Mouse (Mus musculus) midbrain, postnatal 0 days (tissue): ENCODE results near the gene Sike1. TPM values are rescaled to one million over a fixed set of nuclear protein-coding genes. Genes with fewer than 3 reads are reported as not detected.

Source experiments
- ATAC-seq: fragments of 200-750 bp; cut with Nextera tagmentation; 2 replicates; pipeline ENCODE4 v1.8.0; 2017; ENCODE audit warnings: moderate number of reproducible peaks, mild to moderate bottlenecking, moderate TSS enrichment, moderate library complexity; ENCODE audit not compliant: low FRiP score
- DNase-seq: peaks from one replicate; pipeline ENCODE4 v3.0.0-alpha.2; 2015; ENCODE audit warnings: low spot score
- H3K27ac ChIP-seq: fragments of 300-500 bp; sonication (generic); 2 replicates; pipeline ENCODE4 v1.5.1; 2014; ENCODE audit warnings: low read depth, mild to moderate bottlenecking, low read length, mixed read lengths
- H3K27me3 ChIP-seq: fragments of 300-500 bp; sonication (generic); 2 replicates; pipeline ENCODE4 v1.6.1; 2014; ENCODE audit warnings: low read length, control low read depth, mixed read lengths; ENCODE audit not compliant: insufficient read depth
- H3K36me3 ChIP-seq: fragments of 300-500 bp; sonication (generic); 2 replicates; pipeline ENCODE4 v1.6.1; 2014; ENCODE audit warnings: low read length, control low read depth, mixed read lengths; ENCODE audit not compliant: insufficient read depth
- H3K4me1 ChIP-seq: fragments of 300-500 bp; sonication (generic); 2 replicates; pipeline ENCODE4 v1.6.1; 2014; ENCODE audit warnings: mild to moderate bottlenecking, control low read depth, antibody characterized with exemption, low read length, mixed read lengths; ENCODE audit not compliant: insufficient read depth
- H3K4me2 ChIP-seq: fragments of 300-500 bp; sonication (generic); 2 replicates; pipeline ENCODE4 v1.6.1; 2014; ENCODE audit warnings: low read depth, mild to moderate bottlenecking, low read length, mixed read lengths; ENCODE audit not compliant: poor library complexity, severe bottlenecking
- H3K4me3 ChIP-seq: fragments of 300-500 bp; sonication (generic); 2 replicates; pipeline ENCODE4 v1.5.1; 2014; ENCODE audit warnings: low read depth, mild to moderate bottlenecking, low read length, moderate library complexity
- H3K9ac ChIP-seq: fragments of 300-500 bp; sonication (generic); replicated peaks from 2 replicates; pipeline ENCODE4 v1.6.1; 2014; ENCODE audit warnings: mild to moderate bottlenecking, low read length, moderate library complexity, mixed read lengths; ENCODE audit not compliant: poor library complexity, severe bottlenecking
- H3K9me3 ChIP-seq: fragments of 300-500 bp; sonication (generic); 2 replicates; pipeline ENCODE4 v1.6.1; 2016; ENCODE audit warnings: low read length, control low read depth
- CTCF ChIP-seq: IDR thresholded peaks from 2 replicates; pipeline ENCODE4 v1.5.1; 2016; ENCODE audit warnings: antibody characterized with exemption, mild to moderate bottlenecking
- WGBS: fragments of 180-500 bp; shearing (Covaris S2); extraction: QIAGEN DNeasy Blood & Tissue Kit; methylation state at CpG from one replicate; pipeline ENCODE4 v1.1.7; 2014; 5-methylcytosine and 5-hydroxymethylcytosine counted together
- polyA plus RNA-seq: library from polyadenylated mRNA; unstranded; fragments of >200 nt; fragmentation: Nextera tagmentation; extraction: Ambion mirVana; gene quantifications from 2 replicates; pipeline ENCODE4 v1.2.1, GENCODE M21; 2015
- total RNA-seq: library from RNA; depleted of rRNA; stranded (reverse); fragments of >200 nt; gene quantifications from 2 replicates; pipeline ENCODE4 v1.2.3, GENCODE M21; 2014

The Sike1 gene
- total and polyA plus RNA-seq, 2 experiments from 2014 or later, result 48.3 to 49.1 TPM

GRCm38 (mm10) chr3:103017350-103017749 lies 21.8 kb downstream of the Sike1 start:
- no peaks in the 10 kb centered on the region for H3K36me3 ChIP-seq
- no peak overlapping the region for H3K4me2 ChIP-seq
- no peaks in the 10 kb centered on the region for H3K27me3 ChIP-seq
- no peaks in the 10 kb centered on the region for H3K9me3 ChIP-seq
- ATAC-seq (no peak), DNase-seq (no peak)
- no peak overlapping the region for H3K9ac ChIP-seq
- TF ChIP-seq CTCF, result no peak
- peaks cover 4% of the 10 kb centered on the region; the same call in 1 of the 2 replicates for H3K4me1 ChIP-seq
- H3K4me3 ChIP-seq, result no peak overlapping the region
- no peak overlapping the region for H3K27ac ChIP-seq
- WGBS, result 62% methylated on average over 2 of the region's 2 CpGs

DNA sequence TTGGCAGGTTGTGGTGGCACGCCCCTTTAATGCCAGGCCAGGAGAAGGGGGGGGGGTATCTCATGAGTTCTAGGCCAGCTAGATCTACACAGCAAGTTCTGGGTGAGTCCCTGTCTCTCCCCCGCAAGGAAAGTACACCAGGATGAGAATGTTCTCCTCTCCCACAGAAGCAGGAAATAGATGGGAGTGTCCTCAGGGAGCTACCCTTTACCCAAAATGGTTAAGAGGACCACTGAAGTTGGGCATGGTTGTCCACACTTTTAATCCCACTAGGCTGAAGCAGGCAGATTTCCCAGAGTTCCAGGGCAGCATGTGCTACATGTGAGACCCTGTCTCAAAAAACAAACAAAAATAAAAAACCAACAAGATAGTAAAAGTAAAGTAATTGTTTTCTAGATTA lies 24.0 kb downstream of the Sike1 start:
- DNase-seq (no peak), ATAC-seq (no peak)
- no peak overlapping the region for H3K27ac ChIP-seq
- H3K36me3 ChIP-seq, result no peaks in the 10 kb centered on the region
- TF ChIP-seq CTCF, result no peak
- H3K9me3 ChIP-seq, result no peaks in the 10 kb centered on the region
- no peak overlapping the region for H3K4me3 ChIP-seq
- H3K4me2 ChIP-seq, result peak overlapping the region; percentile 43; the same call in 1 of the 2 replicates
- 95% methylated on average over 2 of the region's 2 CpGs for WGBS
- H3K4me1 ChIP-seq, result peaks cover 4% of the 10 kb centered on the region; the same call in 1 of the 2 replicates
- no peaks in the 10 kb centered on the region for H3K27me3 ChIP-seq
- no peak overlapping the region for H3K9ac ChIP-seq

DNA sequence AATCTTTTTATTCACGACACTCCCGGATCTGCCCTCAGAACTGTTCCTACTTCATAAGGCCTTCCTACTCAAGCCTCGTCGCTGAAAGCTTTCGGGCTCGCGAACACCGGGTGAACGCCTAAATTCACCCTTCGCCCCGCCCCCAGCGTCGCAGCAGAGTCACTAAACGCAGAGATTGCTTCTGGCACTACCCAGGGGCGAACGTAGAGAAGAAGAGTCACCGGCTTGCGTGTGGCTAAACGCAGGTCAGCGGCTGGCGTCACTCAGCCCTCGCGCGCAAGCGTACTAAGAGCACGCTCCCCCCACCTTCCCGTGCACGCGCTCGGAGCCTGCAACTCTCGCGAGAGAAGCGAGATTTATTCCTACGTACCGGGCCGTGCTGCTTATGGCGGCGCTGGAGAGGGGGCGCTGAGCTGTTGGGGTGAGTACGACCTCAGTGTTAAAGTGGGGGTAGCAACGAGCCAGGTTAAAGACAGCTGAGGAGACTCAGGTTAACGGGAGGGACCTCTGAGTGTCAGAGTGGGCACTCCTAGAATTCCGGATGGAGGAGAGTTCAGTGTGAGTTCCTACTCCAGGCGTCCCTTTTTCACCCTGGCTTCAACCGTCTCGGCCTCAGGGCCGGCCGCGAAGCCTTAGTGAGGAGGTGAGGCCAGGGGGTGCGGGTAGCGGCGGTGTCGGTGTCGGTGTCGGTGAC lies 24.9 kb downstream of the Sike1 start, which contains the start of gene Csde1:
Gene Csde1, plus strand, starts transcription at position 178 of the 694 bp plus-strand sequence.
- Histone ChIP-seq H3K27ac (peak within 1 kb of the TSS; percentile 93), H3K9ac (peak within 1 kb of the TSS; percentile 78), H3K4me3 (peak within 1 kb of the TSS; percentile 61), H3K27me3 (no peaks in the 10 kb centered on the region), H3K36me3 (no peaks in the 10 kb centered on the region), H3K9me3 (no peaks in the 10 kb centered on the region), H3K4me1 (peaks cover 4% of the 10 kb centered on the region; the same call in 1 of the 2 replicates), H3K4me2 (peak within 1 kb of the TSS; percentile 65)
- WGBS, result under 1% methylated on average over 55 of the region's 55 CpGs
- TF ChIP-seq CTCF, result peak; percentile 56
- peak; percentile 99 for DNase-seq
- ATAC-seq, result peak; percentile 97

DNA sequence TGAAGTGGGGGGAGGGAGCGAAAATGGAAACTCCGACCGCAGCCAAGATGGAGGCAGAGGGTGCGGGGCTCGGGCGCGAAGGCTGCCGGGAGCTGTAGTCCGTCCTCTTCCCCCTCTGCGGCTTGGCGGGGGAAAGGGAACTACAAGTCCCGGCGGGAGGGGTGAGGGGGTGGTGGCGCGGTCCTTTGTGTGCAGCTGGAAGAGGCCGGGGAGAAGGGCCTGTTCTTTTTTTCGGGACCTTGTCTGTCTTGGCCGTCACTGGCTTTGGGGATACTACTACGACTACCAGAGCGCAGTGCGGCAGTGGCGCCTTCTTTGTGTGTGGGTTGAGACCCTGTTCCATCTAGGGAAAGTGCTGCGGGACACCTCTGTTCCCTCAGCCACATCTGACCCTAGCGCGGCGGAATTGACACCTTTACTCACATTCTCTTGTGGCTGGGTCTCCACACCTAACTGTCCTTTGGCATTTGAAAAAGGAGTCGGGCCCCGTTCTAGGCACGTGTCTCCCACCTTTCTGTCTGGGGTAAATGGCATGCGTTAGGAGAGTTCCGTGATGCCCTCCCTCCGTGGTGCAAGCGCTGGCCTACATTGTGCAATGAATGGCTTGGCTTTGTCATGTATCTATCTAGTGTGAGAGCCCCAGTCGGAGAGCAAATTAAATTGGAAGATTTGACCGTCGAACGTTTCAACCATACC lies 25.6 kb downstream of the Sike1 start:
- DNase-seq, result peak; percentile 94
- under 1% methylated on average over 33 of the region's 37 CpGs for WGBS

GRCm38 (mm10) chr3:103026174-103026573 lies 30.7 kb downstream of the Sike1 start:
- TF ChIP-seq CTCF, result peak; percentile 51
- Histone ChIP-seq H3K4me2 (no peak overlapping the region), H3K36me3 (peaks cover 5% of the 10 kb centered on the region; the same call in 1 of the 2 replicates), H3K9me3 (no peaks in the 10 kb centered on the region), H3K27ac (no peak overlapping the region), H3K9ac (no peak overlapping the region), H3K4me3 (no peak overlapping the region), H3K4me1 (peaks cover 4% of the 10 kb centered on the region; the same call in 1 of the 2 replicates), H3K27me3 (no peaks in the 10 kb centered on the region)
- no peak for DNase-seq
- WGBS, result 97% methylated on average over 1 of the region's 1 CpGs
- no peak for ATAC-seq

More for the DNA sequence above, 25.6 kb downstream of the Sike1 start:
- peak; percentile 95 for ATAC-seq
- no peaks in the 10 kb centered on the region for H3K36me3 ChIP-seq
- H3K9ac ChIP-seq, result peak overlapping the region; percentile 78
- no peaks in the 10 kb centered on the region for H3K9me3 ChIP-seq
- H3K4me2 ChIP-seq, result peak overlapping the region; percentile 65
- TF ChIP-seq CTCF, result no peak
- H3K4me3 ChIP-seq, result peak overlapping the region; percentile 61
- H3K4me1 ChIP-seq, result peaks cover 4% of the 10 kb centered on the region; the same call in 1 of the 2 replicates
- peak overlapping the region; percentile 93 for H3K27ac ChIP-seq
- no peaks in the 10 kb centered on the region for H3K27me3 ChIP-seq

DNA sequence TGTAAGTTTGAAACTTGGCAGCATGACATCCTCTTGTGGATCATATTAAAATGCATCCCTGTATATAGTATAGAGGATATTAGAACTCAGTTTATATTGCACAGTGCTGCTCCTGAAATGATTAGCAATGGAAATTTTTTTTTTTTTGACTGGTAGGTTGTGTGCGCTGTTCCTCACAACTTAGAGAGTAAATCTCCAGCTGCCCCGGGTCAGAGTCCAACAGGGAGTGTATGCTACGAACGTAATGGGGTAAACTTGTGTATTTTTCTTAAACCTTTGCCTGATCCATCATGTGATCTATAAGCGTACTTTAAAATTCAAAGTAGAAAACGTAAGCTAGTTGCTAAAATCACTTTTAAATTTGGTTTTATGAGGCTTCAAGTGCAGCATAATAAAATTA lies 44.8 kb downstream of the Sike1 start:
- H3K27ac ChIP-seq, result no peak overlapping the region
- no peaks in the 10 kb centered on the region for H3K4me1 ChIP-seq
- no peak for TF ChIP-seq CTCF
- ATAC-seq, result no peak
- H3K9me3 ChIP-seq, result no peaks in the 10 kb centered on the region
- WGBS, result 95% methylated on average over 6 of the region's 6 CpGs
- no peak overlapping the region for H3K4me2 ChIP-seq
- DNase-seq, result no peak
- H3K9ac ChIP-seq, result no peak overlapping the region
- peaks cover 12% of the 10 kb centered on the region; the same call in 1 of the 2 replicates for H3K36me3 ChIP-seq
- H3K27me3 ChIP-seq, result no peaks in the 10 kb centered on the region
- no peak overlapping the region for H3K4me3 ChIP-seq
